Comparison of ENCODE assay signal across 8 mouse cellular contexts in genomic region chr7:80084484-80084931, GRCm38 (mm10). TPM values are rescaled to one million over a fixed set of nuclear protein-coding genes. Genes with fewer than 3 reads are reported as not detected.
A peak's percentile ranks its signal among the peaks of the same experiment; 100 is the strongest.
DNase-seq lines count a peak whose midpoint lies in the region; ATAC-seq and TF ChIP-seq lines count a peak whose summit lies in the region.

No protein-coding gene starts in this region.

- DNase-seq in ovary, postnatal 14 days (ENCODE audit: low spot score) = peak; percentile 39
- DNase-seq in ovary, adult 18-20 months (ENCODE audit: low spot score) = no peak
- DNase-seq in adipocyte (ENCODE audit: low spot score) = peak; percentile 41
- peak; percentile 68 to 91 for DNase-seq in spleen, postnatal 4 days (ENCODE audit: low spot score in 2 of 2)
- DNase-seq in cerebellum, adult 11-12 months = no peak

- H3K9me3 ChIP-seq in forebrain, embryonic 13.5 days (replicated peaks) = no peaks in the 10 kb centered on the region
- no peaks in the 10 kb centered on the region for H3K9me3 ChIP-seq in intestine, postnatal 0 days (ENCODE audit: control insufficient read depth)

- no peak overlapping the region for H3K27ac ChIP-seq in forebrain, embryonic 13.5 days
- no peak overlapping the region for H3K27ac ChIP-seq in intestine, postnatal 0 days (ENCODE audit: low read depth, low read length)

- H3K36me3 ChIP-seq in forebrain, embryonic 13.5 days (ENCODE audit: poor library complexity, severe bottlenecking) = peaks cover 71% of the 10 kb centered on the region
- peaks cover 67% of the 10 kb centered on the region for H3K36me3 ChIP-seq in intestine, postnatal 0 days (ENCODE audit: control insufficient read depth, insufficient read depth)

- H3K4me3 ChIP-seq in forebrain, embryonic 13.5 days = no peak overlapping the region
- H3K4me3 ChIP-seq in intestine, postnatal 0 days (ENCODE audit: low read depth, low read length) = no peak overlapping the region

- H3K9ac ChIP-seq in forebrain, embryonic 13.5 days = no peak overlapping the region
- no peak overlapping the region for H3K9ac ChIP-seq in intestine, postnatal 0 days (ENCODE audit: low read depth, low read length)

- no peak overlapping the region for H3K4me2 ChIP-seq in forebrain, embryonic 13.5 days
- H3K4me2 ChIP-seq in intestine, postnatal 0 days (replicated peaks; ENCODE audit: low read depth) = no peak overlapping the region

- 58% methylated on average over 7 of the region's 7 CpGs for WGBS in forebrain, embryonic 13.5 days
- WGBS in intestine, postnatal 0 days = 44% methylated on average over 7 of the region's 7 CpGs

- peaks cover 6% of the 10 kb centered on the region; the same call in 1 of the 2 replicates for H3K4me1 ChIP-seq in forebrain, embryonic 13.5 days
- no peaks in the 10 kb centered on the region for H3K4me1 ChIP-seq in intestine, postnatal 0 days (replicated peaks; ENCODE audit: control insufficient read depth, insufficient read depth, low read length)

- TF ChIP-seq CTCF in intestine, postnatal 0 days (IDR thresholded peaks at IDR 0.05; ENCODE audit: low read depth) = peak; percentile 90

- no peaks in the 10 kb centered on the region for H3K27me3 ChIP-seq in forebrain, embryonic 13.5 days
- H3K27me3 ChIP-seq in intestine, postnatal 0 days (replicated peaks; ENCODE audit: control insufficient read depth, insufficient read depth, low read length) = no peaks in the 10 kb centered on the region

- ATAC-seq in forebrain, embryonic 13.5 days = peak; percentile 41; the same call in 1 of the 2 replicates
- 0 out of 2 replicates have a peak, but pooled peaks have one; percentile 25 for ATAC-seq in intestine, postnatal 0 days
- peak; percentile 49 for ATAC-seq in megakaryocyte-erythroid progenitor cell, adult 5-6 weeks (replicated peaks; ENCODE audit: low FRiP score, low TSS enrichment, poor library complexity, severe bottlenecking)

RNA-seq across cellular contexts. Expression of gene Idh2, which starts 30.7 kb away (rescaled TPM):
- polyA plus RNA-seq in forebrain, embryonic 13.5 days (2015; fragmentation: Nextera tagmentation; extraction: Ambion mirVana) = 351 and 386 TPM in 2 replicates
- 185 and 190 TPM in 2 replicates for polyA plus RNA-seq in intestine, postnatal 0 days (2015; fragmentation: Nextera tagmentation; extraction: Ambion mirVana)
- 80.7 and 102 TPM in 2 replicates for total RNA-seq in megakaryocyte-erythroid progenitor cell, adult 5-6 weeks (2014; fragmentation: Nextera tagmentation)
- 117 and 132 TPM in 2 replicates for total RNA-seq in megakaryocyte-erythroid progenitor cell, adult 5-6 weeks (2017)

RNA-seq across cellular contexts. Expression of gene Zfp710, which starts 59.9 kb away (rescaled TPM):
- 20.6 and 23.1 TPM in 2 replicates for polyA plus RNA-seq in forebrain, embryonic 13.5 days (2015; fragmentation: Nextera tagmentation; extraction: Ambion mirVana)
- 8.5 and 9.4 TPM in 2 replicates for polyA plus RNA-seq in intestine, postnatal 0 days (2015; fragmentation: Nextera tagmentation; extraction: Ambion mirVana)
- total RNA-seq in megakaryocyte-erythroid progenitor cell, adult 5-6 weeks (2014; fragmentation: Nextera tagmentation) = 7.1 and 9.0 TPM in 2 replicates
- total RNA-seq in megakaryocyte-erythroid progenitor cell, adult 5-6 weeks (2017) = 6.2 and 10.3 TPM in 2 replicates

Comparison
In these comparisons a context has a peak if more than half of its experiments do, and no peak if none do; other contexts are left out.
1. DNase-seq: peak in ovary, postnatal 14 days (single experiment), adipocyte (single experiment) and spleen, postnatal 4 days (2 of 2); none in ovary, adult 18-20 months (single experiment) and cerebellum, adult 11-12 months (single experiment).
2. Peak in every context shown above with its lines, with median percentiles within 50 percentile points of each other: ATAC-seq.